Mouse (Mus musculus) regulatory T cell (primary cell): ENCODE measurements around the gene Hoxc6.

Experiments
- in situ Hi-C: fragments of 300-600 bp; cut with MboI, MseI; formaldehyde crosslinking; loops from one replicate; pipeline ENCODE4 v1.15.1; 2025; ENCODE audit warnings: high pct_unique_total_duplicates

Gene Hoxc6

DNA sequence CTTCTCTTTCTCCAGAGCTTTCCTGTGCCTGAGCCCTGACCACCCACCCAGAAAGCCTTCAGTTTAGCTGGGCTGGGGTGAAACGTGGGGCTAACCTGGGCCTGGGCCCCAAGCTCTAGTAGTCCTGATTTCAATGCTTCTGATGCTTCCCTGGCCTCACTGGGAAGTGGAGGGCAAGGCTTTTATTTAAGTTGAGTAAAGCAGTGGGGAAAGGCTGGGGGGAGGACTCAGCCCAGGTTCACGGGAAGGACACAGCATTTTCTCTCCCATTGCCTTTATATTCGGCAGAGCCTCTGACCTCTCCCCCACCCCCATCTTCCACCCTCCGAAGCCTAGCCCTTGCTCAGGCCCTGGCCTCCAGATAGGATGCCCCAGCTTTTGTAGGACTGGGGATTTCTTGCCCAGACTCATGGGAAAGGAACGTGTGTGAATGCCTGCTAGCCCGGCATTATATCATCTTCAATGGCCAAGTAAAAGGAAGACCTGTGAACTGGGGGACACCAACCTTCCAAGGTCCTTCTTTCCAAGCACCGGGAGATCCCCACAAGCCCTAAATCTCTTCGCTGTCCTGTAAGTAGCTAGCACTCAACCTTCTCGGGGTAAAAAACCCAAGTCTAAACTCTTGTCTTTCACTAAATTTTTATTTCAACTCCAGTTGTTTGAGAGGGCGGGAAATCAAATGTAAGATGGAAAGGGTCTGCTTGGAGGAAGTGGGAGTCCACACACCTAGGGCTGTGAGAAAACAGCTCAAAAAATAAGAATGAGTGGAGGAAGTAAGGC, 40.8 kb downstream of the Hoxc6 start:
- in situ Hi-C loops: no loop called here

DNA sequence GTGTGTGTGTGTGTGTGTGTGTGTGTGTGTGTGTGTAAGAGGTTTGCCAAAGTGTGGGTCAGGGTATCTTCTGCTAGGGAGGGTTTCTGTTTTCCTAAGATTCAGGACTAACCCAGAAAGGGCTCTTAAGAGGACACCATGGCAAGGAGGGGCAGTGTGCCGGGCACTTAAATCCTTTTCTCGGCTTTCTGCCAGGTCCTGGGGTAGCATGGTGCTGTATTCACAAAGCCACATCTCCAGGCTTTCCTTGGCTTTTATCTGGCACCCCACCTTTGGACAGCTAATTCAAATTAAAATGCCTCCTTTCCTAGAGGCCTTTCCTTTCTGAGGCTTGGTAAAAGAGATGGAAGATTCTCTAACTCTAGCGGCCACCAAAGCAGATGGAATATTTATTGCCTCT, 41.6 kb downstream of the Hoxc6 start:
- in situ Hi-C loops: no loop called here

DNA sequence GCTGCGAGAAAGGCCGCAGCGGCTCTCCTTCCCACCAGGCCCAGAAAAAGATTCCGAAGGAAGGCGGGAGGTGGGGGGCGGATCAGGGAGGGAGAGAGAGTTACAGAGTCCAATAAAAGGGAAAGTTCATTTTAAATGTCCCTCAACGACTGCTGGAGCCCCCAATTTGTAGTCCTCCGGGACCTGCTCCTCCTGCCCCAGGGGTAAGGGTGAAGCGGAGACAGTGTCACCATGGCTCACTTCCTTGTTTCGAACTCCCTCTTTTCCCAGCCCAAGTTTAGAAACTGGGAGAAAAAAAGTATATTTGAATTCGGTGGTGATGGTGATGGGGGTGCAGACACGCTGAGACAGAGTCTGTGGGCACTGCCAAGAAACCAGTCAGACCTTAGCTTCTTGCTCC, 42.5 kb downstream of the Hoxc6 start:
- in situ Hi-C loops: no loop called here

DNA sequence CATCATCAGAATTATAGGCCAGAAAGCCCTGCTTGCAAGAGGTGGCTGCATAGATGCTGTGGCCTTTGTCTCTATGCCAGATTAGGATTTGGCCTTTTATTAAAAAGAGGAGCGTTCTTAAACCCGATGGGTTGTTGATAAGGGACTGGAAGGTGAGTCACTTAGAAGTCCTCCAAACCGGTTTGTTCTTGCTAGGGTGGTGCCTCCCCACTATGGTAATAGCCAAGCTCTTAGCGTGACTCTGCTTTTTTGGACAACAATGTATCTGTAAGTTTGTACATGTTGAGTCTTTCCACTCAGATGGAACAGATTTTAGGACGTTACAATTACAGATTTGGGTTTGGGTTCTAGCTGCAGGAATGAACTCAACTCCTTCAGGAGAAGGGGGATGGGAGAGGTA, 43.6 kb downstream of the Hoxc6 start:
- in situ Hi-C loops: no loop called here

DNA sequence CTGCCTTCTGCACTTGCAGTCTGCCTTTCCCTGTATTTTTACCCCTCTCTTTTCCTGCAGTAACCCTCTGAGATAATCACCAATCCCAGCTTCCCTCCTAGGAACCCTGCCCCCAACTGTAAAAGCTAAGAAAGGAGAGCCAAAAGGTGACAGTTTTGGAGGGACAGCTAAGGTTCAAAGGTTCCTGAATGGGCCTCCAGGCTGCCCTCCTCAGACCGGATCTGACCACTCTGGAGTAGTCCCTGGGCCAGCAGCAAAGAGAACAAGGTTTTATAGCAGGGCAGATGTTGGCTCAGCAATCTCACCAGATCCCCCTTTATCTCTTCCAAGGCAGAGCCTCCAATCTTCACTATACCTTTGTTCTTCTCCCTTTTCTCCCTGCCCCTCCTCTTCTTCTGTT, 44.2 kb downstream of the Hoxc6 start:
- in situ Hi-C loops: no loop called here

DNA sequence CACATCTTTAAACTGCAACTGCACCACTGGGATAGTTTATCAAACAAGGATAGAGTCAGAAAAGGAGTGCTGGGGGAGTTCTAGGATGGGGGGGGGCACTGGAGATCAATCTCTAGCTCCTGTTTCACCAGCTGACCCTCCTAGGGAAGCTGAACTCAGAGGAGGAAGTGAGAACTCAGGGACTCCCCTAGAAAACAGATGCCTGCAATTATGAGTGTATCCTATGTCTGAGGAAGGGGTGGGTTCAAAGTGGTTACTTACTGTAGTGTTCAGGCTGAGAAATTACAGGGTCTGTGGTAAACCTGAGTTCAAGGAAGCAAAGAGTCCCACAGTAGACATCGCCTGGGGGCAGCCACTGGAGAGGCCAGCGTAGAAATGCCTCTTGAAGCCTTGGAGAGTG, 53.6 kb downstream of the Hoxc6 start:
- in situ Hi-C loops: loop anchor here (10.0 kb wide), 1 partner anchor 277 kb away; no protein-coding TSS in a partner anchor

DNA sequence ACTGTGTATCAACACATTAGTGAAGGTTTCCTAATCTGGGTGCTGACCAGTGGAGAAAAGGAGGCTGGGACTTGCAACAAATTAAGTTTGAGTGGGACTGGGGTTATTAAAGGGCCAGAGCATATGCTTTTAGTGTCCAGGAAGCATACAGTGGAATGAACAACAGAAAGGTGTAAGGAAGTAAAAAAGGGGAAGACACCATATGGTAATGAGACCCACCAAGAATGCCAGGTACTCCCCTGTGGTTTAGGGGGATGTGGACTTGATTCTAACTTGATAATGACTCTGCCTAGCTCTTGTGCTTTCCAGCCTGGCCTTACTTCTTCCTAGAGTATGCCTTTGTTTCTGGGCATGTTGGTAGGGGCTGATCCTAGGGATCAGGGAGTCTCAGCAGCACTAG, 55.2 kb downstream of the Hoxc6 start:
- in situ Hi-C loops: loop anchor here (10.0 kb wide), 1 partner anchor 278 kb away; no protein-coding TSS in a partner anchor

DNA sequence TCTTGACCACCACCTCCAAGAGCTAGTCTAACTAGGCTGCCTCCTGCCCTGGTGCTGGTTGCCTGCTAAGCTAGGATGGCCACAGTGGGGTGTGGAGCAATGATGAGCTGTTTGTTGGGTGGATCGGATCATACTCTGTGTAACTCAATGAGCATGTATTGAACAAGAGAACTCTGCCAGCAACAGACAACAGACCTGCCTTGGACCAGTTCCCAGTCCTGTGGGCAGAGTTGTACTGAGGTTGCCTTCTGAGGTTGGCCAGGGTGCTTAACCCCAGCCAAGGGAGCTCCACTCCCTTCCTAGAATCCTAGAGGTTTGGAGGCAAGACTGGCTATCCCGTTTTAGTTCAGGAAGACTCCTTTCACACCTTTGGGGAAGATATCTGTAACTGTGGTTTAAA, 58.3 kb downstream of the Hoxc6 start:
- in situ Hi-C loops: loop anchor here (10.0 kb wide), 1 partner anchor 282 kb away; no protein-coding TSS in a partner anchor

DNA sequence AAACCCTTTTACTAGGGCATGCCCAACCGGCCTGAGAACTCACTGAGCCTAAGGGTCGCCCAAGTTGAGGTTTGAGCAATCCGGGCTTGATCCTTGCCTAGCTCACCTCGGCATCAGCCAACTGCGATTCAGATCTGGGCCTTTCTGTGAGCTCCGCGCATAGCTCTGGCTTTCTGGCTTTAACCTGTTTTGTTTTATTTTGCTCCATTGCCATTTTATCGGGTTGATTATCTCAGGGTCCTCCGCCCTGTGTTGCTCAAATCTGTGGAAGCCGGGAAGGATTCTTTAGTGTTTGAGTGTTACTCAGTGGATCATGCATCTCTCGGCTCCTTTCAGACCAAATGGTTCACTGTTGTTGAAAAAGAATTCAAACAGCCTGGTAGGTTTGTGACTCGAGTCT, 60.7 kb downstream of the Hoxc6 start:
- in situ Hi-C loops: loop anchor here (10.0 kb wide), 1 partner anchor 284 kb away; no protein-coding TSS in a partner anchor

DNA sequence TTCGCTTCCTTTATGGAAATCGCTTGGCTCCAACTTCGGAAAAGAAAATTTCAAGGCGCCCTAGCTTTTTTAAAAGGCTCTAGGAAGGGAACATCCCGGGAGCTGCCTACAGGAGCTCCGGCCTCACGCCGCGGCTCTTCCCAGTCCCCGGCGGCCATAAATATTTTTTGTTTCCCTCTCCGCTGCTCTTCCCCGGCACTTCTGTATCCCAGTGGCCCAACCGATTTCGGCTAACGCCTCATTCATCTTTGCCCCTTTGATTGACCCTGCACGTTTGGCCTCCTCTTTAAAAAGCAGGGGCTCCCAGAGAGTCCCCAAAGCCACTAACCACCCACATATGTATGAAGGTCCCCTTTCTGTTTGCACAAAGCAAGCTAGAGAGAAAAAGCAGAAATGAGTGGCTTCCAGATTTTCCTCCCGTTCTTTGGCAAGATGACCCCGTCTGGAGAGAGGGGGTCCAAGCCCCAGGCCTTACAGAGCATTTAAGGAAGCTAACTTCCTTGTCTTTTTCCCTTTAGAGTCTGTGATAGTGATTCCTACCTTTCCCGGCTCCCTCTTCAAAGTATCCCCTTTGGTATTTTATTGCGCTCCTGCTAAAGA, 61.4 kb downstream of the Hoxc6 start:
- in situ Hi-C loops: loop anchor here (10.0 kb wide), 1 partner anchor 285 kb away; no protein-coding TSS in a partner anchor

DNA sequence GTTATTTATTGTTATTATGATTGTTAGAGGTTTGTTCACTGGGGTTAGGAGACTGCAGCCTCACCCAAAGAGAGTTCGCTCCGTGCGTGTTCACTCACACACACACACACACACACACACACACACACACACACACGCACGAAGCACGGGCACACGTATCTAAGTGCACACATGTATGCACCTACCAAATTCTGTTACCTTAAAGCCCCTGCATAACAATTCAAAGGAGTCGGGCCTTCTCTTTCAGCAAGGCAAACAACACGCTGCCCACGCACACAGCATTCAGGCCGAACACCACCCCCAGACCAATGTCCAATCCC, 61.9 kb downstream of the Hoxc6 start:
- in situ Hi-C loops: no loop called here

DNA sequence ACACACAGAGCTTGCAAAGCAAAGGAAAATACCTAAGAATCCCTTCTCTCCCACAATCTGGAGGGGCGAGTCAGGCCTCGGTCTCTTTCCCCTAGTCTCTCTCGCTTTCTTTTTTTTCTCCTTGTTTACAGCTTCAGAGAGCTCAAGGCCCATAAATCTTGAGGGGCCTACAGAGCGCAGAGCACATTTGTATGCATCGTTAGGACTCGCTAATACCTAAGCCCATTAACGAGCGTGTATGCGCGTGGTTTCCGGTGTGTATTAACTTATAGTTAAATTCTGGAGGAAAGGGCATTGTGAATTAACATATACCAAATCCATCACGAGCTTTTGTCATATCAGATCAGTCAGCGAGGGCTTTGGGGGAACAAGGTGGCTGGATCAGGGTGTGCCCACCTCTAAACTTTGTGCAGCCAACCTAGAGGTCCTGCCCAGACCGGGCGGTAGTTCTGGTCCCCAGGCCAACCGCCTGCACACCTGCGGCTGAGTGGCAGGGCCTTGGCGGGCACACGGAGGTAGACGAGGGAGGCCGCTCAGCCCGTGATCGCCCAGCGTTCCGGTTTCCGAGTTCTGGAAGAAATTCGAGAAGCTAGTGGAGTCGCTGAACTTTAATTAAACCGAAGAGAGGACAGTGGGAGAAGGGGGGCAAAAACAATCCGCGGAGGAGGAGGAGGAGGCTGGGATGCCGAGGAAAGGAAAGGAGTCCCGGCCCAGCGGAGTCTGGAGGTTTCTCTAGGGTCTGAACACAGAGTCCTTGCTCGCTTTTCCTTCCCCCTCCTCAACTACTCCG, 62.5 kb downstream of the Hoxc6 start:
- in situ Hi-C loops: no loop called here

DNA sequence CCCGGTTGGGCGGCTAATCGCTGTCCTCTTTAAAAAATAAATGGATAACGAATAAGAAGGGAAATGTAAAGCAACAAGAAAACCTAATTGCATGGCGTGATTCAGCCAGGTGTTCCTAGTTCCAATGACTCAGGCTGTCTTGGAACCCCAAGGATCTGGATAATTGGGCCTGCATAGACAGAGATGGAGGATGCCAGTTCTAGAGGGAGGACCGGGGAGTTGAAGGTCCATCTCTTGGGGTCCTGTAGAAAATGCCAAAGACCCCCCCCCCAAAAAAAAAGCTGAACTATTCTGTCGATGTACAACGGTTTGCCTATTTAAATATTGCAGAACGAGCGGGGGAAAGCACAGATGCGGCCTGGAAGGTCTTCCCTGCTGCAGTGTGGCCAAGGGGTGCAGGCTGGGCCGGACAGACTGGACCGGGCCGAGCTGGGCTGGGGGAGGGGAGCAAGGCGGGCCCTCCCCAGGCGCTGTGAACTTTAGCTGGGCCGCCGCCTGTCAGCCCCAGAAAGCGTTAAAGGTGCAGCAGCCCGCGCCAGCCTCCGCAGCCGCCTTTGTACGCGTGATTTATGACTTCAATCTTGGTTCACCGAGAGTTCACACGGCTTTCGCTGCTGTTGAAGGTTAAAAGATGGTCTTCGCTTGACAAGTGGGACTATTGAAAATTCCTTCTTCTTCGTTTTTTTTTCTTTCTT, 63.2 kb downstream of the Hoxc6 start:
- in situ Hi-C loops: no loop called here
